Mouse (Mus musculus) frontal cortex, postnatal 25 days (tissue): ENCODE results near the gene Mrnip.
A peak's percentile ranks its signal among the peaks of the same experiment; 100 is the strongest.
"Not testable (repeated sequence)": the region's sequence is repeated elsewhere in the genome, so short reads cannot be mapped to it uniquely, and the experiment has no call there.

Source experiments
- DNase-seq, 2 experiments: peaks; one replicate each; pipeline ENCODE4 v3.0.0; 2022; ENCODE audit warnings: low spot score in 2 of 2

Gene Mrnip

GRCm38 (mm10) chr11:50174111-50174729 lies at the start of gene Mrnip:
Mrnip (plus strand) TSS chr11:50174444.
- not testable (repeated sequence) for DNase-seq

- DNase-seq: no peak
Observed at GRCm38 (mm10) chr11:50127781-50128180, 46.5 kb upstream of the Mrnip start.

GRCm38 (mm10) chr11:50130811-50131766 lies 43.2 kb upstream of the Mrnip start, which contains the start of gene Tbc1d9b:
Tbc1d9b (plus strand) TSS chr11:50131396.
- peak; percentile 81 to 83 for DNase-seq

- no peak for DNase-seq
Observed at GRCm38 (mm10) chr11:50131801-50132201, 42.4 kb upstream of the Mrnip start.

- DNase-seq: no peak
Observed at GRCm38 (mm10) chr11:50132265-50132664, 42.0 kb upstream of the Mrnip start.

GRCm38 (mm10) chr11:50134136-50134859 lies 39.9 kb upstream of the Mrnip start:
- DNase-seq: no peak

- no peak for DNase-seq
Observed at GRCm38 (mm10) chr11:50138206-50138822, 35.9 kb upstream of the Mrnip start.

GRCm38 (mm10) chr11:50139571-50139970 lies 34.7 kb upstream of the Mrnip start:
- no peak for DNase-seq

- DNase-seq: no peak
Observed at GRCm38 (mm10) chr11:50145529-50145928, 28.7 kb upstream of the Mrnip start.

GRCm38 (mm10) chr11:50146121-50146520 lies 28.1 kb upstream of the Mrnip start:
- DNase-seq: no peak

GRCm38 (mm10) chr11:50147267-50147957 lies 26.8 kb upstream of the Mrnip start:
- DNase-seq: no peak

- DNase-seq: no peak
Observed at GRCm38 (mm10) chr11:50147958-50148476, 26.2 kb upstream of the Mrnip start.

- DNase-seq: no peak
Observed at GRCm38 (mm10) chr11:50149200-50149599, 25.0 kb upstream of the Mrnip start.

GRCm38 (mm10) chr11:50149603-50150150 lies 24.6 kb upstream of the Mrnip start:
- no peak for DNase-seq

GRCm38 (mm10) chr11:50151374-50151773 lies 22.9 kb upstream of the Mrnip start:
- no peak for DNase-seq

- no peak for DNase-seq
Observed at GRCm38 (mm10) chr11:50154166-50154565, 20.1 kb upstream of the Mrnip start.

- DNase-seq: no peak
Observed at GRCm38 (mm10) chr11:50154777-50155520, 19.3 kb upstream of the Mrnip start.

GRCm38 (mm10) chr11:50155785-50156184 lies 18.5 kb upstream of the Mrnip start:
- no peak for DNase-seq

- no peak for DNase-seq
Observed at GRCm38 (mm10) chr11:50156725-50157258, 17.5 kb upstream of the Mrnip start.

- no peak for DNase-seq
Observed at GRCm38 (mm10) chr11:50158346-50158745, 15.9 kb upstream of the Mrnip start.
